Mouse (Mus musculus) central nervous system, embryonic 14 days (tissue): ENCODE measurements around the gene Ces1c. TPM values are rescaled to one million over a fixed set of nuclear protein-coding genes. Genes with fewer than 3 reads are reported as not detected.

Experiments used
- polyA plus RNA-seq: library from polyadenylated mRNA; depleted of rRNA; stranded (reverse); fragments of >200 nt; gene quantifications from 2 replicates; pipeline ENCODE4 v1.2.3, GENCODE M21; 2012; rRNA removed

The Ces1c gene
- not detected in 2 replicates for polyA plus RNA-seq

GRCm38 (mm10) chr8:93131233-93131980, at the start of gene Ces1c:
Ces1c (minus strand) TSS chr8:93131283.

GRCm38 (mm10) chr8:93079887-93080286, 51.2 kb downstream of the Ces1c start, which contains the start of gene Ces1b:
Ces1b (minus strand) TSS chr8:93080017.

Other genes with a start within 250 kb of the Ces1c start
- gene Capns2, start 229.9 kb downstream of the Ces1c start, polyA plus RNA-seq, result 1.3 and 3.1 TPM in 2 replicates
- 0.68 and 1.9 TPM in 2 replicates for gene Slc6a2, start 171.2 kb downstream of the Ces1c start, polyA plus RNA-seq
- not detected in 2 replicates for gene Ces1a, start 83.1 kb downstream of the Ces1c start, polyA plus RNA-seq
- gene Ces1b, start 51.3 kb downstream of the Ces1c start, polyA plus RNA-seq, result not detected in 2 replicates
- gene Ces1d, start 66.6 kb upstream of the Ces1c start, polyA plus RNA-seq, result 0.39 and 0.63 TPM in 2 replicates
- gene Ces1e, start 98.3 kb upstream of the Ces1c start, polyA plus RNA-seq, result not detected in 2 replicates
- gene Ces1f, start 148.5 kb upstream of the Ces1c start, polyA plus RNA-seq, result not detected in 2 replicates
- gene Ces1g, start 206.0 kb upstream of the Ces1c start, polyA plus RNA-seq, result not detected in 2 replicates
- not detected in 2 replicates for gene Ces1h, start 248.4 kb upstream of the Ces1c start, polyA plus RNA-seq